Comparison of ENCODE assay signal across 8 mouse cellular contexts in genomic region chr19:32956143-32956915, GRCm38 (mm10).
A peak's percentile ranks its signal among the peaks of the same experiment; 100 is the strongest.
DNase-seq lines count a peak whose midpoint lies in the region; ATAC-seq lines count a peak whose summit lies in the region.

No protein-coding gene starts in this region.

- H3K36me3 ChIP-seq in kidney, embryonic 15.5 days: no peaks in the 10 kb centered on the region
- H3K36me3 ChIP-seq in intestine, embryonic 14.5 days (ENCODE audit: control insufficient read depth, insufficient read depth, low read length): no peaks in the 10 kb centered on the region
- no peaks in the 10 kb centered on the region for H3K36me3 ChIP-seq in neural tube, embryonic 13.5 days

- peaks cover 31% of the 10 kb centered on the region for H3K4me1 ChIP-seq in kidney, embryonic 15.5 days
- peaks cover 7% of the 10 kb centered on the region; the same call in 1 of the 2 replicates for H3K4me1 ChIP-seq in brown adipose tissue, adult 24 weeks (ENCODE audit: control insufficient read depth, insufficient read depth, insufficient read length, low read length)
- 0 out of 2 replicates have a peak, but pooled peaks cover 8% of the 10 kb centered on the region for H3K4me1 ChIP-seq in intestine, embryonic 14.5 days (replicated peaks; ENCODE audit: control insufficient read depth, insufficient read depth, low read length)
- peaks cover 13% of the 10 kb centered on the region for H3K4me1 ChIP-seq in neural tube, embryonic 13.5 days (replicated peaks)

- no peak for ATAC-seq in kidney, embryonic 15.5 days (replicated peaks; ENCODE audit: low FRiP score)
- no peak for ATAC-seq in intestine, embryonic 14.5 days (replicated peaks; ENCODE audit: low FRiP score, low TSS enrichment, low read depth)
- no peak for ATAC-seq in neural tube, embryonic 13.5 days (ENCODE audit: low read depth)

- peak overlapping the region; percentile 56 for H3K4me2 ChIP-seq in kidney, embryonic 15.5 days
- H3K4me2 ChIP-seq in intestine, embryonic 14.5 days (ENCODE audit: low read length): peak overlapping the region; percentile 49
- peak overlapping the region; percentile 37 for H3K4me2 ChIP-seq in neural tube, embryonic 13.5 days

- DNase-seq in kidney, adult 11 months: no peak
- no peak for DNase-seq in intestine, embryonic 14.5 days (ENCODE audit: low spot score)
- no peak for DNase-seq in ovary, postnatal 14 days (ENCODE audit: low spot score)
- no peak for DNase-seq in adrenal gland, postnatal 10 days
- no peak for DNase-seq in layer of hippocampus, adult 9-11 months

- no peaks in the 10 kb centered on the region for H3K27me3 ChIP-seq in kidney, embryonic 15.5 days
- no peaks in the 10 kb centered on the region for H3K27me3 ChIP-seq in intestine, embryonic 14.5 days (replicated peaks; ENCODE audit: control insufficient read depth, insufficient read depth, low read length)
- H3K27me3 ChIP-seq in neural tube, embryonic 13.5 days: no peaks in the 10 kb centered on the region

- no peak overlapping the region for H3K9ac ChIP-seq in kidney, embryonic 15.5 days
- H3K9ac ChIP-seq in intestine, embryonic 14.5 days (ENCODE audit: low read length): no peak overlapping the region
- H3K9ac ChIP-seq in neural tube, embryonic 13.5 days: no peak overlapping the region

- H3K27ac ChIP-seq in kidney, embryonic 15.5 days: no peak overlapping the region
- peak overlapping the region; percentile 16; the same call in 1 of the 2 replicates for H3K27ac ChIP-seq in brown adipose tissue, adult 24 weeks (replicated peaks; ENCODE audit: low read depth, low read length)
- no peak overlapping the region for H3K27ac ChIP-seq in intestine, embryonic 14.5 days (ENCODE audit: low read depth)
- H3K27ac ChIP-seq in neural tube, embryonic 13.5 days (replicated peaks): no peak overlapping the region

- WGBS in kidney, embryonic 15.5 days: 7% methylated on average over 9 of the region's 9 CpGs
- 14% methylated on average over 9 of the region's 9 CpGs for WGBS in intestine, embryonic 14.5 days
- WGBS in neural tube, embryonic 13.5 days: 4% methylated on average over 9 of the region's 9 CpGs

- no peaks in the 10 kb centered on the region for H3K9me3 ChIP-seq in kidney, embryonic 15.5 days (replicated peaks)
- H3K9me3 ChIP-seq in intestine, embryonic 14.5 days (ENCODE audit: control insufficient read depth, low read length): no peaks in the 10 kb centered on the region
- H3K9me3 ChIP-seq in neural tube, embryonic 13.5 days: no peaks in the 10 kb centered on the region

- peak overlapping the region; percentile 32 for H3K4me3 ChIP-seq in kidney, embryonic 15.5 days (replicated peaks)
- H3K4me3 ChIP-seq in brown adipose tissue, adult 24 weeks (ENCODE audit: insufficient read depth, low read depth, low read length): peak overlapping the region; percentile 35
- H3K4me3 ChIP-seq in intestine, embryonic 14.5 days (ENCODE audit: low read depth, low read length): peak overlapping the region; percentile 16; the same call in 1 of the 2 replicates
- H3K4me3 ChIP-seq in neural tube, embryonic 13.5 days: 0 out of 2 replicates have a peak overlapping the region, but pooled peaks have one; percentile 1
